Mouse (Mus musculus) liver, embryonic 14.5 days (tissue): ENCODE data around the gene Pcdh15. TPM values are rescaled to one million over a fixed set of nuclear protein-coding genes. Genes with fewer than 3 reads are reported as not detected.

Source experiments
- ATAC-seq: fragments of 200-750 bp; cut with Nextera tagmentation; 2 replicates; pipeline ENCODE4 v1.8.0; 2017; ENCODE audit warnings: moderate number of reproducible peaks, mild to moderate bottlenecking, moderate library complexity; ENCODE audit not compliant: insufficient read depth
- DNase-seq, 3 experiments: peaks; one replicate each; pipeline ENCODE4 v3.0.0-alpha.2; 2012 to 2013; ENCODE audit warnings: low read depth in 3 of 3, low spot score in 3 of 3
- H3K27ac ChIP-seq: fragments of 300-500 bp; sonication (generic); 2 replicates; pipeline ENCODE4 v1.5.1; 2014; ENCODE audit warnings: moderate library complexity, mild to moderate bottlenecking, control low read depth, inconsistent platforms
- H3K27me3 ChIP-seq: fragments of 300-500 bp; sonication (generic); 2 replicates; pipeline ENCODE4 v1.6.1; 2014; ENCODE audit warnings: mild to moderate bottlenecking, low read length, moderate library complexity; ENCODE audit not compliant: control insufficient read depth, insufficient read depth
- H3K36me3 ChIP-seq: fragments of 300-500 bp; sonication (generic); replicated peaks from 2 replicates; pipeline ENCODE4 v1.6.1; 2014; ENCODE audit warnings: low read depth; ENCODE audit not compliant: control insufficient read depth, insufficient read depth
- H3K4me1 ChIP-seq, 2 experiments: fragments of 200-500 bp in 1 of 2; fragments of 300-500 bp in 1 of 2; sonication (generic) in 1 of 2; replicated peaks; 2 replicates each; pipeline ENCODE4 v1.6.1; 2012 to 2014; ENCODE audit warnings: antibody characterized with exemption in 1 of 2, inconsistent platforms in 1 of 2, low read length in 1 of 2; ENCODE audit not compliant: control insufficient read depth in 2 of 2, insufficient read depth in 2 of 2
- H3K4me2 ChIP-seq: fragments of 300-500 bp; sonication (generic); 2 replicates; pipeline ENCODE4 v1.6.1; 2014; ENCODE audit warnings: low read depth, mild to moderate bottlenecking, control low read depth, moderate library complexity
- H3K4me3 ChIP-seq, 2 experiments: fragments of 200-500 bp in 1 of 2; fragments of 300-500 bp in 1 of 2; sonication (generic) in 1 of 2; 2 replicates each; pipeline ENCODE4 v1.5.1; 2012 to 2014; ENCODE audit warnings: low read depth in 2 of 2, low read length in 2 of 2, mild to moderate bottlenecking in 2 of 2, control low read depth in 1 of 2, inconsistent platforms in 1 of 2, moderate library complexity in 1 of 2; ENCODE audit not compliant: insufficient read depth in 1 of 2
- H3K9ac ChIP-seq: fragments of 300-500 bp; sonication (generic); replicated peaks from 2 replicates; pipeline ENCODE4 v1.6.1; 2014; ENCODE audit warnings: mild to moderate bottlenecking, control low read depth, moderate library complexity
- H3K9me3 ChIP-seq: fragments of 300-500 bp; sonication (generic); 2 replicates; pipeline ENCODE4 v1.6.1; 2016; ENCODE audit warnings: low read length, mixed read lengths; ENCODE audit not compliant: control insufficient read depth
- CTCF ChIP-seq: IDR thresholded peaks from 2 replicates; pipeline ENCODE4 v1.5.1; 2016; ENCODE audit warnings: antibody characterized with exemption, low read depth, control low read depth
- EP300 ChIP-seq: IDR thresholded peaks from 2 replicates; pipeline ENCODE4 v1.6.1; 2016; ENCODE audit warnings: antibody characterized with exemption, low read depth
- WGBS: fragments of 180-500 bp; shearing (Covaris S2); extraction: QIAGEN DNeasy Blood & Tissue Kit; methylation state at CpG from one replicate; pipeline ENCODE4 v1.1.7; 2014; ENCODE audit not compliant: insufficient replicate concordance; 5-methylcytosine and 5-hydroxymethylcytosine counted together
- polyA plus RNA-seq, 2 experiments: library from polyadenylated mRNA; depleted of rRNA in 1 of 2; stranded (reverse) in 1 of 2; unstranded in 1 of 2; fragments of >200 nt; fragmentation: Nextera tagmentation in 1 of 2; extraction: Ambion mirVana in 1 of 2; gene quantifications; 2 replicates each; pipeline versions ENCODE4 v1.2.1 to v1.2.3; 2012 to 2014

Gene Pcdh15
- polyA plus RNA-seq, 2 experiments, result 0.02 TPM; not detected in 1

DNA sequence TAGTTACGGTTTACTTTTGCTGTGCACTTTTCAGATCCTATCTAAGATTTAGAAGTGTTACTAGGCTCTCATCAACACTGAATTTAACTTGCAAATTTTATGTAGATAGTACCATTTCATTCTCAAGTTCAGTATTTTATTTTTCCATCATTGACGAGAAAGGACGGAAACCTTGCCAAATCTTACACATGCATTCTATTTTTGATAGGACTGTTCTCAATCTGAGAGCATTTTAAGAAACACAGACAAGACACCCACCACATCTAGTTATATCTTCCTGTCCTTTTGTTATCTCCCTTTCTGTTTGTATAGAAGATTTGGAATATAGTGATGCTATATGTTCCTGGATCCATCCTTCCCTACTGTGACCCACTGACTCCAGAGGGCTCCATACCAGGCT is 332.2 kb downstream of the Pcdh15 start:
- H3K36me3 ChIP-seq, result no peaks in the 10 kb centered on the region
- no peaks in the 10 kb centered on the region for H3K4me1 ChIP-seq
- H3K4me3 ChIP-seq, result no peak overlapping the region
- H3K27me3 ChIP-seq, result no peaks in the 10 kb centered on the region
- H3K9ac ChIP-seq, result no peak overlapping the region
- ATAC-seq, result no peak
- H3K9me3 ChIP-seq, result no peaks in the 10 kb centered on the region
- no peak overlapping the region for H3K4me2 ChIP-seq
- WGBS, result 70% methylated on average over 3 of the region's 3 CpGs
- no peak overlapping the region for H3K27ac ChIP-seq
- TF ChIP-seq CTCF, result no peak
- no peak for TF ChIP-seq EP300
- no peak for DNase-seq

GRCm38 (mm10) chr10:73484082-73484481 is 384.9 kb downstream of the Pcdh15 start:
- Histone ChIP-seq H3K4me3 (no peak overlapping the region), H3K36me3 (no peaks in the 10 kb centered on the region), H3K4me1 (no peaks in the 10 kb centered on the region), H3K27me3 (no peaks in the 10 kb centered on the region), H3K27ac (no peak overlapping the region), H3K9me3 (no peaks in the 10 kb centered on the region), H3K9ac (no peak overlapping the region), H3K4me2 (no peak overlapping the region)
- 48% methylated on average over 2 of the region's 2 CpGs for WGBS
- TF ChIP-seq CTCF (no peak), EP300 (no peak)
- no peak for ATAC-seq
- no peak for DNase-seq

- no peak overlapping the region for H3K4me2 ChIP-seq
- H3K4me1 ChIP-seq, result no peaks in the 10 kb centered on the region
- DNase-seq, result no peak
- H3K9ac ChIP-seq, result no peak overlapping the region
- no peak overlapping the region for H3K27ac ChIP-seq
- 48% methylated on average over 5 of the region's 5 CpGs for WGBS
- no peak for TF ChIP-seq CTCF
- TF ChIP-seq EP300, result no peak
- no peaks in the 10 kb centered on the region for H3K27me3 ChIP-seq
- H3K4me3 ChIP-seq, result no peak overlapping the region
- no peak for ATAC-seq
- no peaks in the 10 kb centered on the region for H3K9me3 ChIP-seq
- H3K36me3 ChIP-seq, result no peaks in the 10 kb centered on the region
Measured at GRCm38 (mm10) chr10:73491654-73492053, 392.5 kb downstream of the Pcdh15 start.

DNA sequence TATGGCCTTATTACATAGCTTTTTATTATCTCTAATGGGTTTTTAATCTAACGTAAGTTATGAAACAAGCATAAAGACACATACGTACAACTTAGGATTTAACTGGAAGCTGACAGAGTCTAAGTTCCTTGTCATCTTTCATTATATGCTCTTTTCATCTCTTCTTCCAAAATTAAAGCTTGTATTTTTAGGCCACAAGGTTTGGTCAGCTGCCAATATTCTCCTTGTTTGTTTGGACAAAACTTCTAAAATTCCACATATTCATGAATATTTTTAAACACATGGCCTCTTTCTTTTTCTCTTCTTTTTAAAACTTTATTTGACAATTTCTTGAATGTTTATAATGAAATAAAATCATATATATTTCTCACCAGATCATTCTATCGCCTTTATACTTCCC is 415.7 kb downstream of the Pcdh15 start:
- Histone ChIP-seq H3K27ac (no peak overlapping the region), H3K4me2 (no peak overlapping the region), H3K9ac (no peak overlapping the region), H3K36me3 (no peaks in the 10 kb centered on the region), H3K9me3 (no peaks in the 10 kb centered on the region), H3K4me3 (no peak overlapping the region), H3K4me1 (no peaks in the 10 kb centered on the region), H3K27me3 (no peaks in the 10 kb centered on the region)
- TF ChIP-seq CTCF (no peak), EP300 (no peak)
- no peak for ATAC-seq
- WGBS, result 67% methylated on average over 3 of the region's 3 CpGs
- DNase-seq, result no peak

- H3K27ac ChIP-seq, result no peak overlapping the region
- ATAC-seq, result no peak
- no peaks in the 10 kb centered on the region for H3K36me3 ChIP-seq
- H3K9me3 ChIP-seq, result no peaks in the 10 kb centered on the region
- H3K4me3 ChIP-seq, result no peak overlapping the region
- no peak for TF ChIP-seq EP300
- TF ChIP-seq CTCF, result no peak
- H3K27me3 ChIP-seq, result no peaks in the 10 kb centered on the region
- 51% methylated on average over 2 of the region's 2 CpGs for WGBS
- no peak overlapping the region for H3K9ac ChIP-seq
- no peak overlapping the region for H3K4me2 ChIP-seq
- no peak for DNase-seq
- H3K4me1 ChIP-seq, result no peaks in the 10 kb centered on the region
Measured at GRCm38 (mm10) chr10:73515742-73516141, 416.6 kb downstream of the Pcdh15 start.
